22 mouse cellular contexts compared by ENCODE assay signal in the genomic region with DNA sequence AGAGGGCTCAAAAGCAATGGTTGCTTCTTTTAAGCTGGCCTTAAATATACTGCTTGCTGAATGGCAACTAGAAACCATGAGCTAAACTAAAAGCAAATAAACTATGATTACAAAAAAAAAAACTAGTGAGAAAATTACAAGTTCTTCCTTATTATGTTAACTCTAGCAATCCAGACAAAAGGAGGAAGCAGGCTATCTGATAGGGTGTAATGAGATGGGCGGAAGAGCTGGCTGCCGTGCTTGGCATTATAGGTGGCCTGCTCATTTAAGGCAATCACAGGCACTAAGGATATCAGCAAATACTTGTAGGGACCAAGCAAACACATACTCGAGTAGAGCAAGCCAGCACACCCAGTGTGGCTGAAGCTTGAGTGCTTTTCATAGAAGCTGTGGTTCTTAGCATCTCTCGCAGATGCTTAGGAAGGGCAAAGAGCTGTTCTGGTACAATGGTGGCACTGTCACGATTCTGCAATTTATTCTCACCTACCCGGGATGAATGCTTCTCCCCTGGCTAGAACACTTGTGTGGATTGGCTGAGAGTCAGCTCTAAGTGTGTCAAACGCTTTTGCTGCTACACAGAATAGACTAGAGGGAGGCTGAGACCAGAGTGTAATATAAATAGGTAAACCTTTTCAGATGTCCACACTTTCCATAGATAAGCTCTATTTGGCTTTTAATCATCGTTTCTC. TPM values are rescaled to one million over a fixed set of nuclear protein-coding genes. Genes with fewer than 3 reads are reported as not detected.
DNase-seq lines count a peak whose midpoint lies in the region; ATAC-seq and TF ChIP-seq lines count a peak whose summit lies in the region.
"Had no signal": no experiment of that assay in that cellular context is flagged by ENCODE, and none has a peak within 500 bp of the region (broad histone marks: within the 10 kb centered on the region; RNA-seq: fewer than 3 reads in every experiment).

No protein-coding gene starts in this region.

- H3K4me1 ChIP-seq in lung, embryonic 14.5 days (ENCODE audit: insufficient read depth) = no peaks in the 10 kb centered on the region
- no peaks in the 10 kb centered on the region for H3K4me1 ChIP-seq in lung, adult 2 months (ENCODE audit: control insufficient read depth, insufficient read depth, low read length)
- H3K4me1 ChIP-seq in limb, embryonic 10.5 days = no peaks in the 10 kb centered on the region
- no peaks in the 10 kb centered on the region for H3K4me1 ChIP-seq in forebrain, embryonic 11.5 days (replicated peaks; ENCODE audit: control insufficient read depth, insufficient read depth, low read length)
- H3K4me1 ChIP-seq: embryonic facial prominence, embryonic 10.5 days had no signal

- no peaks in the 10 kb centered on the region for H3K27me3 ChIP-seq in lung, embryonic 14.5 days (ENCODE audit: insufficient read depth, low read length)
- H3K27me3 ChIP-seq in limb, embryonic 10.5 days (ENCODE audit: low read depth, poor library complexity, severe bottlenecking) = no peaks in the 10 kb centered on the region
- no peaks in the 10 kb centered on the region for H3K27me3 ChIP-seq in forebrain, embryonic 11.5 days (ENCODE audit: control insufficient read depth, insufficient read depth, low read length)
- H3K27me3 ChIP-seq: CH12.LX; heart, embryonic 15.5 days; hindbrain, embryonic 13.5 days had no signal

- TF ChIP-seq POLR2A in lung, adult 2 months (IDR thresholded peaks at IDR 0.05; ENCODE audit: borderline replicate concordance, extremely low read depth, low read depth, low read length) = no peak

- no peak overlapping the region for H3K4me3 ChIP-seq in lung, embryonic 14.5 days (ENCODE audit: low read depth, low read length)
- no peak overlapping the region for H3K4me3 ChIP-seq in lung, adult 2 months (replicated peaks; ENCODE audit: extremely low read depth, low read depth, low read length)
- no peak overlapping the region for H3K4me3 ChIP-seq in limb, embryonic 10.5 days
- H3K4me3 ChIP-seq in forebrain, embryonic 11.5 days (ENCODE audit: low read depth, low read length) = no peak overlapping the region
- H3K4me3 ChIP-seq: embryonic facial prominence, embryonic 10.5 days; heart, adult 2 months; heart, embryonic 15.5 days; hindbrain, embryonic 13.5 days had no signal

- WGBS in lung, embryonic 14.5 days = 65% methylated on average over 8 of the region's 8 CpGs
- 53% methylated on average over 8 of the region's 8 CpGs for WGBS in lung, adult 2 months
- 88% methylated on average over 8 of the region's 8 CpGs for WGBS in limb, embryonic 10.5 days
- WGBS in forebrain, embryonic 11.5 days = 91% methylated on average over 8 of the region's 8 CpGs

- H3K27ac ChIP-seq in lung, embryonic 14.5 days (ENCODE audit: low read depth) = no peak overlapping the region
- H3K27ac ChIP-seq in limb, embryonic 10.5 days = no peak overlapping the region
- H3K27ac ChIP-seq in forebrain, embryonic 11.5 days (ENCODE audit: low read depth, low read length) = no peak overlapping the region
- H3K27ac ChIP-seq: embryonic facial prominence, embryonic 10.5 days; heart, adult 2 months; heart, embryonic 15.5 days; hindbrain, embryonic 13.5 days; hindbrain, postnatal 0 days had no signal

- no peak for TF ChIP-seq CTCF in lung, embryonic 14.5 days (IDR thresholded peaks at IDR 0.05; ENCODE audit: low read depth)
- no peak for TF ChIP-seq CTCF in lung, adult 2 months (IDR thresholded peaks at IDR 0.05; ENCODE audit: insufficient read depth, low read length)

- no peak overlapping the region for H3K4me2 ChIP-seq in lung, embryonic 14.5 days
- H3K4me2 ChIP-seq in forebrain, embryonic 11.5 days (ENCODE audit: low read depth, low read length, severe bottlenecking) = no peak overlapping the region
- H3K4me2 ChIP-seq: heart, embryonic 11.5 days; heart, embryonic 15.5 days; hindbrain, embryonic 13.5 days had no signal

- H3K36me3 ChIP-seq in lung, embryonic 14.5 days (ENCODE audit: insufficient read depth) = 0 out of 2 replicates have a peak, but pooled peaks cover 11% of the 10 kb centered on the region
- H3K36me3 ChIP-seq in limb, embryonic 10.5 days = peaks cover 9% of the 10 kb centered on the region
- H3K36me3 ChIP-seq in forebrain, embryonic 11.5 days (ENCODE audit: control insufficient read depth, insufficient read depth, low read length) = no peaks in the 10 kb centered on the region

- DNase-seq in lung, embryonic 14.5 days = peak; percentile 33
- no peak for DNase-seq in lung, postnatal 14 days
- DNase-seq in lung, postnatal 25 days (ENCODE audit: low spot score) = peak; percentile 10
- DNase-seq in lung, adult 2 months = no peak
- DNase-seq in MEL-GATA-1-ER (ENCODE audit: extremely low read depth, low read depth) = peak; percentile 22
- DNase-seq in lung, postnatal 36 days = peak; percentile 37
- DNase-seq in limb, embryonic 10.5 days (ENCODE audit: low spot score) = no peak
- no peak for DNase-seq in forebrain, embryonic 11.5 days (ENCODE audit: low spot score)
- DNase-seq: adrenal gland, postnatal 10 days; cerebellum, adult 18-20 months; cerebellum, adult 9-11 months; cerebellum, postnatal 36 days; gastrocnemius, postnatal 10 days; heart, adult 2 months; heart, postnatal 14 days had no signal

- no peaks in the 10 kb centered on the region for H3K9me3 ChIP-seq in lung, embryonic 14.5 days (ENCODE audit: low read depth, low read length)
- H3K9me3 ChIP-seq in limb, embryonic 10.5 days (replicated peaks) = no peaks in the 10 kb centered on the region
- no peaks in the 10 kb centered on the region for H3K9me3 ChIP-seq in forebrain, embryonic 11.5 days (ENCODE audit: control insufficient read depth, low read length)
- H3K9me3 ChIP-seq: embryonic facial prominence, embryonic 10.5 days; heart, embryonic 15.5 days; hindbrain, embryonic 13.5 days had no signal

- no peak overlapping the region for H3K9ac ChIP-seq in lung, embryonic 14.5 days
- no peak overlapping the region for H3K9ac ChIP-seq in forebrain, embryonic 11.5 days (ENCODE audit: low read length)
- H3K9ac ChIP-seq: heart, embryonic 15.5 days; hindbrain, embryonic 13.5 days had no signal

- ATAC-seq in lung, embryonic 14.5 days (ENCODE audit: insufficient read depth) = no peak; the same call in 1 of the 2 replicates
- ATAC-seq in forebrain, embryonic 11.5 days (replicated peaks; ENCODE audit: low FRiP score) = no peak
- ATAC-seq: forebrain, embryonic 14.5 days; hindbrain, postnatal 0 days had no signal

RNA-seq across cellular contexts. Expression of gene Satb1, which starts 49.4 kb away (rescaled TPM):
- polyA plus RNA-seq in lung, embryonic 14.5 days (2014; fragmentation: Nextera tagmentation; extraction: Ambion mirVana) = 10.6 and 11.8 TPM in 2 replicates
- 7.2 and 8.4 TPM in 2 replicates for polyA plus RNA-seq in lung, adult 2 months (2012; rRNA removed)
- polyA plus RNA-seq in limb, embryonic 10.5 days (2016; fragmentation: Nextera tagmentation; extraction: Ambion mirVana) = 9.4 and 11.0 TPM in 2 replicates
- 31.8 and 33.6 TPM in 2 replicates for polyA plus RNA-seq in forebrain, embryonic 11.5 days (2014; fragmentation: Nextera tagmentation; extraction: Ambion mirVana)

Comparison
In these comparisons a context has a peak if more than half of its experiments do, and no peak if none do; other contexts are left out.
1. DNase-seq: peak in lung, embryonic 14.5 days (single experiment), lung, postnatal 25 days (single experiment), MEL-GATA-1-ER (single experiment) and lung, postnatal 36 days (single experiment); none in lung, postnatal 14 days (single experiment), lung, adult 2 months (single experiment), limb, embryonic 10.5 days (single experiment) and forebrain, embryonic 11.5 days (single experiment).